Mouse (Mus musculus) lung, postnatal 36 days (tissue): ENCODE results near the gene D930020B18Rik.

Source experiments
- DNase-seq: peaks from one replicate; pipeline ENCODE4 v3.0.0; 2022; ENCODE audit warnings: mixed read lengths

D930020B18Rik gene

DNA sequence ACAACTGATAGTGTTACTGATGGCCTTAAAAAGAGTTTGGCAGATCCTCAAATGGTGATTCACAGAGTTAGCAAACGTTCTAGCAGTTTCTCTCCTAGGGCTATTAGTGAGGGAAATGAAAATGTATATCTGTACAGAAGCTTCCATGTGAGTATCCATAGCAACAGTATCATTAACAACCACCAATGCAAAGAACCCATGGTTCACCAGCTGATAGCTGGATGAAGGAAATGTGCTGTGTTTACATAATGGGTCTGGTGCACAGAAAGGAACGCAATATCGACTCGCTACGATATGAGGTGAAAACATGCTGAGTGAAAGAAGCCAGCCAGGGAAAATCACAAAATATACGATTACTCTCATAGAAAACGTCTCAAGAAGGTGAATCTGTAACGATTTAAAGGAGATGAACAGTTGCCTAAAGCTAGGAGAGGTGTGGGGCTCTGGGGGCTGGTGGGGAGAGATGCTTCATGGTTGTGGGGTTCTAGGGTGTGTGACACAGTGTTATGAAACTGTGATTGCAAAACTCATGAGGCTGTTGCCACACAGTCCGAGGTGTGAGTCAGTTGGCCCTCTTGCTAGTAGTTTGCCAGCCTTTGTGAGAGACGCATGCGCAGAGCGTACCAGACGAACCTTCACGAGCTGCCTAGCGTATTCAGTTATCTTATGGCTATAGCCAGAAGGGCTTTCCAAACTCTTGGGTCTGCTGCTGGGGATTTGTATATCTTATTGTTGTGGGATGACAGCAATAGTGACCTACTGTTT is 64.2 kb downstream of the D930020B18Rik start:
- peak; percentile 79 for DNase-seq

DNA sequence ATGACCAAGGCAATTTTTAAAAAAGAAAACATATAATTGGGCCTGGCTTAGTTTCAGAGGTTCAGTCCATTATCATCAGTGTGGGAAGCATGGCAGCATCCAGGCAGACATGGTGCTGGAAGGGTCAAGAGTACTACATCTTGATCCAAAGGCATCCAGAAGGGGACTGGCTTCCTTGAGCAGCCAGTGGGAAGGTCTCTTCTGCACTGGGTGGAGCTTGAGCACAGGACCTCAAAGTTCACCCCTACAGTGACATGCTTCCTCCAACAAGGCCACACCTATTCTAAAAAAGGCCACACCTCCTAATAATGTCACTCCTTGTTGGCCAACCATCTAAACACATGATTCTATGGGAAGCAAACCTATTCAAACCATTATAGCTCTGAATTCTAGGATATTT is 75.5 kb downstream of the D930020B18Rik start:
- DNase-seq, result no peak

DNA sequence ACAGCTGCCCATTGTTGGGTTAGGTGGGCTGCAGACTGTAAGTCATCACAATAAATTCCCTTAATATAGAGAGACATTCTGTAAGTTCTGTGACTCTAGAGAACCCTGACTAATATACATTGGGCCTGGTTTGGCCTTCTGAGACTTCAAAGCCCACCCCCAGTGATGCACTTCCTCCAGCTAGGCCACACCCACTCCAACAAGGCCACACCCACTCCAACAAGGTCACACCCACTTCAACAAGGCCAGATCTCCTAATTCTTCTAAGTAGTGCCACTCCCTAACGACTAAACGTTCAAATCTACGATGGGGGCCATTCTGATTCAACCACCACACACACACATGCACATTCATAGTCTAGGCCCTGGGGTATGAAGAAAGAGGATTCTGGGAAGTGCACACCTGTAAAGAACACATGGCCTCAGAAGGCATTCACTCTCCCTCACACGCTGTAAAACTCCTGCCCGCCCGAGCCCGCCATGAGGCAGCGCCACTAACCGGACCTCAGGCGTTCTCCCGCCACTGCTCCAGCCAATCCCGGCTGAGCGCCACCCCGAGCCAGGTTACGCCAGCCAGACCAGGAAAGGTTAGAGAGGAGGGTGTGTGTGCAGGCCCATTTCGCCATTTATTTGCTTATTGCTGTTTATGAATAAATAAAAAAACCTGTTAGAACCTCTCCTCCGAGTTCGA is 77.7 kb downstream of the D930020B18Rik start:
- DNase-seq, result no peak

DNA sequence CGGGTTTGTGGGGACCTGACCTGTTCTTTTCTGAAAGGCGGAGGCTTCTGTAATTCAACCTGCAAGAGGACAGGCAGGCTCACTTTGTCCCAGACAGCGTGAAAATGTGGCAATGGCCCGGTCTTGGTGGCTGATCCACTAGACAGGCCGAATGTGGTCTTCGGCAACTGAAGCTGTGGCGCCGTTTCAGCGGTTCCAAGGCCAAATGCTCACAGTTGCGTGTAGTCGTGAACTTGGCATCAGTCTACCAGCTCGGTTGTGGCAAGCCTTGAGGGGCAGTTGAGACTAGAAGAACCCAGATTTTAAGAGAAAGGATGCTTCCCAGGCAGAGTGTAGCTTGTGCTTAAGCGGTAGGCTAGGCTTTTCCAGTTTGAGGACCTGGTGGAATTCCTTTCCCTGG is 79.3 kb downstream of the D930020B18Rik start:
- DNase-seq, result no peak

DNA sequence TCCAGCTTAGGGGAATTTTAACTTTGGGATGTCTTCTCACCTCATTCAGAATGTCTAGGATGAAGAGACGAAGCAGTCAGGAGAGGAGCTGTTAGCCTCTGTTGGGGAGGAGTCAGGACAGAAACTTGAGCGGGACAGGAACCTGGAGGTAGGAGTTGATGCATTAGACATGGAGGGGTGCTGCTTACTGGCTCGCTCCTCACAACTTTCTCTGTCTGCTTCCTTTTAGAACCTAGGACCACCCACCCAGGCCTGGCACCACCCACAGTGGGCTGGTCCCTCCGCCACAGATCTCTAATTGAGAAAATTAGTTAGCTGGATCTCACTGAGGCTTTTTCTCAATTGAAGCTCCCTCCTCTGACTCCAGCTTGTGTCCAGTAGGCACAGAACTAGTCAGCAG is 85.1 kb downstream of the D930020B18Rik start:
- no peak for DNase-seq

DNA sequence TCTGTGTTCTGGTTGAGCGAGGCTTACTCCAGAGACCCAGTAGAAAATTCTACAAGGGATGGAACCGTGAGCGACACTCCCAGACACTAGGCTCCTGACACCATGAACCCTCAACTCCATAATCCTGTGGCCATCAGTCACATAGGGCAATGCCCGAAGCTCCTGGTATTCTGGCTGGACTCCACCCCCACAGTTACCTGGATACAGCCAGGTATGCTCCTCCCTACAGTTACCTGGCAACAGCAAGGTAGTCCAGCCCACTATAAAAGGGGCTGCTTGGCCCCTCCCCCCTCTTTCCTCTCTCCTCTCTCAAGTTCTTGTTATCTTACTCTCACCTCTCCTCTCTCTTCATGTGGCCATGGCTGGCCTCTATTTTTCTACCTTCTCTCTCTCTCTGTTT is 85.8 kb downstream of the D930020B18Rik start:
- DNase-seq, result no peak

DNA sequence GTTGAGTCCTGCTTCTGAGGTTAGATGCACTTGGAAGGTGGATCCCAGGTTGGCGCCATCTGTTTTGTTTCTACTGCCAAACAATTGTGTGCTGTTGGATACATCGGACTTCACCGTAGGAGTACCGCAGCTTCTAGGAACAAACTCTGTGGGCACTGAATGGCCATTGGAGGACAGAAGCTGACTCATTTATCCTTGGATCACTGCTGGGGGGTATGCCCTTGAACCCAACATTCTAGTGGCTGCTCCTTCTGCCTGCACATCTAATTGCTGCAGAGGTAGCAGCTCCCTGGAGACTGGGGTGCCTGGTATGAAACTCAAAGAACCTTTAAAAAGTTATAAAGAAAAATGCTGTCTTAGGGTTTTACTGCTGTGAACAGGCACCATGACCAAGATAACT is 86.8 kb downstream of the D930020B18Rik start:
- DNase-seq, result no peak

DNA sequence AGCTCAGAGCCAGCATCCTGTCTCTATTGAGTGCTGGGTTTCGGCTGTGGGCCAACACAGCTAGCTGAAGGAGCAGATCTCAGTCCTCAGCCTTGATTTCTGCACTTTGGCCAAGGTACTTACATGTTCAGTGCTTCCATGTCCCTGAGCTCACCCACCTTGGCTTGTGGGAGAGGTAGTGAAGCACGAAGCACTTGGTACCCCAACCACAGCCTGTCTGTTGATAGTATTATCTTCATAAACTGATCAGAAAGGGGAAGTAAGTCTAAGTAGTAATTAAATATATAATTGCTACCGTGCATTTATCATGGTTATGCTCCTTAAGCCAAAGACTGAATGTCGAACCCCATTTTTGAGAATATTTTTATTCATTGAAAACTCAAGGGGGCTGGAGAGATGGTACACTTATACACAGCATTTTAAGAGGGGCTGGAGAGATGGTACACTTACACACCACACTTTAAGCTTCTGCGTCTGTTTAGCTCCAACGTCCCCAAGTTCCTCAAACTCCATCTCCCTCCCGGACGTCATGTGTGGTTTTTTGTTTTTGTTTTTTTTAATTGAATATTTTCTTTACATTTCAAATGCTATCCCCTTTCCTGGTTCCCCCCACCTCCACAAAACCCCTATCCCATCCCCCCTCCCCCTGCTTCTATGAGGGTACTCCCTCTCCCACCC is 89.8 kb downstream of the D930020B18Rik start:
- no peak for DNase-seq

DNA sequence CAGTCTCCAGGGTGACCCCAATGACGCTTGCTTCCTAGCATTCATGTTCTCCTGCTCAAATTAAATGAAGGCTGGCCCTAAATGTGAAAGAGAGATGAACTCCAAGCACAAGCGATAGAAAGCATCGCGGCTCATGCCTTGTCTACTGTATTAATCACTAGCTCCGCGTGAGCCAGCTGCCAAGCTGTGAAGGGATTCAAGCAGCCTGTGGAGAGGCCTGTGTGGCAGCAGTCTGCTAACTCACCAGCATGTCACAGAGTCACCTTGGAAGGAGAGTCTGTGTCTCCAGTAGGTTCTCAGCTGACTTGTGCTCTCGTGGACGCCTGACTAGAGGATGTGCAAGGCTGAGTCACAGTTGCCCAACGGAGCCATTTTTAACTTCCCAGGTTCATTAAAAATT is 91.2 kb downstream of the D930020B18Rik start:
- DNase-seq, result no peak

DNA sequence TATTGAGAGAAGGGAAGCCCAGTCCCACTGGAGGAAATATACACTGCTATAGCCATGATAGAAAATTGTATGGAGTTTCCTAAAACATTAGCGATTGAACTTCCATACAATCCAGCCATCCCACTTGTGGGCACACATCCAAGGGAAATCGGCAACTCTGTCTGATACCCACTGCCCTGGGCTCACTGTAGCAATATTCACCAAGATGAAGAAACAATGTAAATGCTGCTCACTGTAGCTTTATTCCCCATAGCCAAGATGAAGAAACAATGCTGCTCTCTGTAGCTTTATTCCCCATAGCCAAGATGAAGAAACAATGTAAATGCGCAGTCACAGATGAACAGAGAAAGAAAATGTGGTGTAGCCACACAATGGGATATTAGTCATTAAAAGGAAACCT is 95.9 kb downstream of the D930020B18Rik start:
- no peak for DNase-seq

DNA sequence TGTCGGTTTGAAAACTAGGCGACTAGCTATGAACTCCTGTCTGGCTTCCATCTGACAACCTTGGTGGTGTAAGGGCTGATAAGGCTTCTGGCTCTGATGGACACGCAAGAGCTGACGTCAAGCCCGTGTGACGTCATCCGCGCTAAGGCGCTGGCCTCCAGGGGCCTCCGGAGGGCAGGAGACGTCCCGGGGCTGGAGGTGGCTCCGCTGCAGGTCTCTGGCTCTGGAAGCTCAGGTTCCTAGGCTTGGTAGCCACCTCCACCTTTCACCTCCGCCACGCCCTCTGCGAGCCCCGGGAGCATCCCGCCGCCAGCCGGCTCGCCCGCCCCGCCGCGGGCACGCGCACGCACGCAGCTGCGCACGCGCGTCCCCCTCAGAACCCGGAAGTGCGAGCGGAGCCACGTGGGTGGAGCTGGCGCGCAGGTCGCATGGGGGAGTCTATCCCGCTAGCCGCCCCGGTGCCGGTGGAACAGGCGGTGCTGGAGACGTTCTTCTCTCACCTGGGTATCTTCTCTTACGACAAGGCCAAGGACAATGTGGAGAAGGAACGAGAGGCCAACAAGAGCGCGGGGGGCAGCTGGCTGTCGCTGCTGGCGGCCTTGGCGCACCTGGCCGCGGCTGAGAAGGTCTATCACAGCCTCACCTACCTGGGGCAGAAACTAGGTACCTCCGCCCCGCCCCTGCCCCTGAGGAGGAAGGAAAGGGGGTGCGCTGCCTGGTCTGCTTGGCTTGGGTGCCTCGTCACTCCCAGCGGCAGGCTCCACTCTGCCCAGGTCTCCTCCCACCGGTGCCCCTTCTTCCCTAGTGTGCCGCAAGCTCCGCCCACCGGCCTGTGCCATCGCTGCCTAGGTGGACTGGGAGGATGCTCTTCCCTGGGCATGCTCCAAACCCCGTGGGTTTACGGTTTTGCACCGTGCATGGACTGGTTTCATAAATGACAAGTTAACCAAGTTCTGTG is 98.4 kb downstream of the D930020B18Rik start, which contains the start of gene BC048403:
TSS of gene BC048403 (plus strand) at position 390 of the 958 bp plus-strand sequence.
- peak; percentile 87 for DNase-seq

DNA sequence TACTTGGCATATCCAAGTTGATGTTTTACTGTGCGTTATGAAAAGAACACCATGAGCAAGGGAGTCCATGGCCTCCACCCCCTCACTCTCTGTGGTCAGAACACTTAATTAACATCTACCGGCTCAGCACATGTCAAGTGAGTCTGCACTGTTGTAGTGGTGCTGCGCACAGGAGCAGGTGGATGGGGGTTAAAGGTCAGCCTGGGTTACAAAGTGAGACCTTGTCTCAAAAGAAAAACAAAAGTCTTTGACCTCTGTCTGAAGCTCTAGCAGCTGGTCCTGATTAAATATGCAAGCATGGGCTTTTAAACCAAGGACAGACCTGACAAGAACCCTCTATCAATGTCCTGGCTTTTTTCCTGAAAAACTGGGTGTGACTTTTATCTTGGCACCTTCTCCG is 100.9 kb downstream of the D930020B18Rik start:
- no peak for DNase-seq
